Comparison of ENCODE assay signal across 30 mouse cellular contexts in genomic region chr1:176078410-176078809, GRCm38 (mm10).
A peak's percentile ranks its signal among the peaks of the same experiment; 100 is the strongest.
DNase-seq lines count a peak whose midpoint lies in the region; ATAC-seq and TF ChIP-seq lines count a peak whose summit lies in the region.
"Had no signal": no experiment of that assay in that cellular context is flagged by ENCODE, and none has a peak within 500 bp of the region (broad histone marks: within the 10 kb centered on the region; RNA-seq: fewer than 3 reads in every experiment).

No protein-coding gene starts in this region.

- peak; percentile 43; the same call in 1 of the 2 replicates for ATAC-seq in heart, embryonic 12.5 days (ENCODE audit: insufficient number of reproducible peaks, low FRiP score)
- peak; percentile 62 for ATAC-seq in liver, embryonic 13.5 days (ENCODE audit: low read depth)
- no peak; the same call in 1 of the 2 replicates for ATAC-seq in liver, postnatal 0 days
- peak; percentile 46 for ATAC-seq in megakaryocyte-erythroid progenitor cell, adult 5-6 weeks (replicated peaks; ENCODE audit: low FRiP score, low TSS enrichment, poor library complexity, severe bottlenecking)
- no peak for ATAC-seq in intestine, embryonic 15.5 days
- ATAC-seq: activated CD4-positive, CD25-positive, alpha-beta regulatory T cell, adult 4 months; forebrain, embryonic 15.5 days; hindbrain, postnatal 0 days; inflammation-experienced regulatory T-cells, adult 6 months had no signal

- H3K27ac ChIP-seq in heart, embryonic 12.5 days (ENCODE audit: poor library complexity, severe bottlenecking) = 0 out of 2 replicates have a peak overlapping the region, but pooled peaks have one; percentile 11
- H3K27ac ChIP-seq in liver, embryonic 13.5 days = no peak overlapping the region
- H3K27ac ChIP-seq in liver, postnatal 0 days (ENCODE audit: low read depth) = no peak overlapping the region
- H3K27ac ChIP-seq in intestine, embryonic 15.5 days = no peak overlapping the region
- H3K27ac ChIP-seq: embryonic facial prominence, embryonic 10.5 days; embryonic facial prominence, embryonic 13.5 days; forebrain, embryonic 12.5 days; forebrain, embryonic 15.5 days; heart, embryonic 10.5 days; hindbrain, embryonic 10.5 days; hindbrain, embryonic 14.5 days; hindbrain, postnatal 0 days had no signal

- no peaks in the 10 kb centered on the region for H3K36me3 ChIP-seq in heart, embryonic 12.5 days
- H3K36me3 ChIP-seq in liver, embryonic 13.5 days = no peaks in the 10 kb centered on the region
- no peaks in the 10 kb centered on the region for H3K36me3 ChIP-seq in liver, postnatal 0 days (replicated peaks; ENCODE audit: insufficient read depth, low read length)
- H3K36me3 ChIP-seq in intestine, embryonic 15.5 days = no peaks in the 10 kb centered on the region
- H3K36me3 ChIP-seq: embryonic facial prominence, embryonic 10.5 days; embryonic facial prominence, embryonic 13.5 days; forebrain, embryonic 12.5 days; forebrain, embryonic 15.5 days; G1E; heart, embryonic 10.5 days; hindbrain, embryonic 10.5 days had no signal

- TF ChIP-seq CTCF in liver, postnatal 0 days (IDR thresholded peaks at IDR 0.05; ENCODE audit: low read depth) = no peak

- H3K4me3 ChIP-seq in heart, embryonic 12.5 days = no peak overlapping the region
- no peak overlapping the region for H3K4me3 ChIP-seq in liver, embryonic 13.5 days (replicated peaks)
- H3K4me3 ChIP-seq in liver, postnatal 0 days (ENCODE audit: low read depth, low read length) = no peak overlapping the region
- no peak overlapping the region for H3K4me3 ChIP-seq in intestine, embryonic 15.5 days (replicated peaks)
- H3K4me3 ChIP-seq: embryonic facial prominence, embryonic 10.5 days; embryonic facial prominence, embryonic 13.5 days; erythroblast, embryonic 14.5 days; forebrain, embryonic 12.5 days; forebrain, embryonic 15.5 days; heart, embryonic 10.5 days; hindbrain, embryonic 10.5 days had no signal

- no peak overlapping the region for H3K4me2 ChIP-seq in heart, embryonic 12.5 days
- H3K4me2 ChIP-seq in liver, embryonic 13.5 days = no peak overlapping the region
- H3K4me2 ChIP-seq in liver, postnatal 0 days (ENCODE audit: low read depth, low read length) = no peak overlapping the region
- H3K4me2 ChIP-seq in intestine, embryonic 15.5 days (replicated peaks) = no peak overlapping the region
- H3K4me2 ChIP-seq: embryonic facial prominence, embryonic 13.5 days; forebrain, embryonic 12.5 days; forebrain, embryonic 15.5 days; hindbrain, embryonic 14.5 days had no signal

- H3K9me3 ChIP-seq in heart, embryonic 12.5 days (replicated peaks) = 0 out of 2 replicates have a peak, but pooled peaks cover 3% of the 10 kb centered on the region
- no peaks in the 10 kb centered on the region for H3K9me3 ChIP-seq in liver, embryonic 13.5 days (replicated peaks)
- H3K9me3 ChIP-seq in liver, postnatal 0 days (ENCODE audit: low read length) = no peaks in the 10 kb centered on the region
- no peaks in the 10 kb centered on the region for H3K9me3 ChIP-seq in intestine, embryonic 15.5 days
- H3K9me3 ChIP-seq: embryonic facial prominence, embryonic 10.5 days; embryonic facial prominence, embryonic 13.5 days; forebrain, embryonic 12.5 days; forebrain, embryonic 15.5 days; heart, embryonic 10.5 days; hindbrain, embryonic 10.5 days had no signal

- WGBS in heart, embryonic 12.5 days = 55% methylated on average over 7 of the region's 7 CpGs
- WGBS in liver, embryonic 13.5 days (ENCODE audit: insufficient replicate concordance) = 32% methylated on average over 7 of the region's 7 CpGs
- WGBS in liver, postnatal 0 days (ENCODE audit: insufficient replicate concordance) = 38% methylated on average over 7 of the region's 7 CpGs
- WGBS in intestine, embryonic 15.5 days = 85% methylated on average over 7 of the region's 7 CpGs

- DNase-seq in heart, postnatal 4 days = no peak
- DNase-seq in liver, embryonic 13.5 days = no peak
- no peak for DNase-seq in liver, postnatal 0 days
- peak; percentile 59 for DNase-seq in MEL-GATA-1-ER (ENCODE audit: extremely low read depth, low read depth)
- DNase-seq: adrenal gland, adult 8-10 months; adrenal gland, postnatal 25 days; B cell, adult 2 months; cerebellum, adult 11-12 months; cerebellum, adult 8-10 months; cerebellum, postnatal 10 days; cerebellum, postnatal 36 days; embryo, embryonic 11 days; gastrocnemius, postnatal 25 days; heart, adult 18-20 months had no signal

- no peaks in the 10 kb centered on the region for H3K27me3 ChIP-seq in heart, embryonic 12.5 days (replicated peaks)
- no peaks in the 10 kb centered on the region for H3K27me3 ChIP-seq in liver, embryonic 13.5 days
- H3K27me3 ChIP-seq in liver, postnatal 0 days (ENCODE audit: insufficient read depth, low read length) = no peaks in the 10 kb centered on the region
- H3K27me3 ChIP-seq in intestine, embryonic 15.5 days (replicated peaks) = no peaks in the 10 kb centered on the region
- H3K27me3 ChIP-seq: CH12.LX; embryonic facial prominence, embryonic 13.5 days; forebrain, embryonic 12.5 days; forebrain, embryonic 15.5 days had no signal

- no peak for TF ChIP-seq EP300 in liver, postnatal 0 days (IDR thresholded peaks at IDR 0.05; ENCODE audit: low read depth)

- H3K9ac ChIP-seq in heart, embryonic 12.5 days = no peak overlapping the region
- no peak overlapping the region for H3K9ac ChIP-seq in liver, embryonic 13.5 days
- H3K9ac ChIP-seq in liver, postnatal 0 days (replicated peaks) = no peak overlapping the region
- H3K9ac ChIP-seq in intestine, embryonic 15.5 days = no peak overlapping the region
- H3K9ac ChIP-seq: embryonic facial prominence, embryonic 13.5 days; forebrain, embryonic 12.5 days; forebrain, embryonic 15.5 days; hindbrain, embryonic 14.5 days had no signal

- peaks cover 16% of the 10 kb centered on the region for H3K4me1 ChIP-seq in heart, embryonic 12.5 days (replicated peaks)
- no peaks in the 10 kb centered on the region for H3K4me1 ChIP-seq in liver, embryonic 13.5 days (replicated peaks)
- no peaks in the 10 kb centered on the region for H3K4me1 ChIP-seq in liver, postnatal 0 days (ENCODE audit: insufficient read depth)
- H3K4me1 ChIP-seq in intestine, embryonic 15.5 days (replicated peaks) = no peaks in the 10 kb centered on the region

Comparison
In these comparisons a context has a peak if more than half of its experiments do, and no peak if none do; other contexts are left out.
1. ATAC-seq: peak in heart, embryonic 12.5 days (single experiment), liver, embryonic 13.5 days (single experiment) and megakaryocyte-erythroid progenitor cell, adult 5-6 weeks (single experiment); none in liver, postnatal 0 days (single experiment) and intestine, embryonic 15.5 days (single experiment).